Mouse (Mus musculus): ENCODE results near the gene Gab3. TPM values are rescaled to one million over a fixed set of nuclear protein-coding genes. Genes with fewer than 3 reads are reported as not detected.
"Not testable (repeated sequence)": the region's sequence is repeated elsewhere in the genome, so short reads cannot be mapped to it uniquely, and the experiment has no call there.

The Gab3 gene
- polyA plus RNA-seq, 1 experiment from 2014 or later, result 2.2 TPM

- 41% methylated on average over 4 of the region's 4 CpGs for WGBS
- H3K27me3 ChIP-seq (replicated peaks; ENCODE audit: control insufficient read depth, insufficient read depth, low read length), result no peaks in the 10 kb centered on the region
- H3K9me3 ChIP-seq (ENCODE audit: control insufficient read depth, low read length), result no peaks in the 10 kb centered on the region
- H3K4me3 ChIP-seq (ENCODE audit: low read length), result no peak overlapping the region
- H3K27ac ChIP-seq (ENCODE audit: low read length), result no peak overlapping the region
- H3K9ac ChIP-seq (ENCODE audit: low read depth, low read length), result no peak overlapping the region
- H3K4me1 ChIP-seq (ENCODE audit: control insufficient read depth, insufficient read depth, low read length), result no peaks in the 10 kb centered on the region
- H3K36me3 ChIP-seq (ENCODE audit: control insufficient read depth, insufficient read depth, low read length), result no peaks in the 10 kb centered on the region
- no peak overlapping the region for H3K4me2 ChIP-seq (ENCODE audit: low read depth, low read length)
- ATAC-seq, result no peak
Measured at GRCm38 (mm10) chrX:75044595-75044994, 40.7 kb downstream of the Gab3 start.

GRCm38 (mm10) chrX:75036626-75037025 lies 48.6 kb downstream of the Gab3 start:
- Histone ChIP-seq H3K27me3 (replicated peaks; ENCODE audit: control insufficient read depth, insufficient read depth, low read length) (no peaks in the 10 kb centered on the region), H3K4me2 (ENCODE audit: low read depth, low read length) (no peak overlapping the region), H3K9ac (ENCODE audit: low read depth, low read length) (no peak overlapping the region), H3K4me3 (ENCODE audit: low read length) (no peak overlapping the region), H3K27ac (ENCODE audit: low read length) (no peak overlapping the region), H3K9me3 (ENCODE audit: control insufficient read depth, low read length) (no peaks in the 10 kb centered on the region), H3K4me1 (ENCODE audit: control insufficient read depth, insufficient read depth, low read length) (no peaks in the 10 kb centered on the region), H3K36me3 (ENCODE audit: control insufficient read depth, insufficient read depth, low read length) (no peaks in the 10 kb centered on the region)
- ATAC-seq, result no peak

GRCm38 (mm10) chrX:75035162-75035561 lies 50.1 kb downstream of the Gab3 start:
- Histone ChIP-seq H3K4me3 (ENCODE audit: low read length) (no peak overlapping the region), H3K4me1 (ENCODE audit: control insufficient read depth, insufficient read depth, low read length) (no peaks in the 10 kb centered on the region), H3K9ac (ENCODE audit: low read depth, low read length) (no peak overlapping the region), H3K4me2 (ENCODE audit: low read depth, low read length) (no peak overlapping the region), H3K27ac (ENCODE audit: low read length) (no peak overlapping the region), H3K27me3 (replicated peaks; ENCODE audit: control insufficient read depth, insufficient read depth, low read length) (no peaks in the 10 kb centered on the region), H3K9me3 (ENCODE audit: control insufficient read depth, low read length) (no peaks in the 10 kb centered on the region), H3K36me3 (ENCODE audit: control insufficient read depth, insufficient read depth, low read length) (no peaks in the 10 kb centered on the region)
- 88% methylated on average over 2 of the region's 2 CpGs for WGBS
- no peak for ATAC-seq

DNA sequence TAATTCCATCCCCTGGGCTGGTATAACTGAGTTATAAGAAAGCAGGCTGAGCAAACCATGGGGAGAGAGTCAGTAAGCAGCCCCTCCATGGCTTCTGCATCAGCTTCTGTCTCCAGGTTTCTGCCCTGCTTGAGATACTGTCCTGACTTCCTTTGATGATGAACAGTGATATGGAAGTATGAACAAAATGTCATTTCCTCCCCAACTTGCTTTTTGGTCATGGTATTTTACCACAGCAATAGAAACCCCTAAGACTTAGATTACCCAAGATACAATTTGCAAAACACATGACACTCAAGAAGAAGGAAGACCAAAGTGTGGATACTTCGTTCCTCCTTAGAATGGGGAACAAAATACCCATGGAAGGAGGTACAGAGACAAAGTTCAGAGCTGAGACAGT lies 51.2 kb downstream of the Gab3 start:
- not testable (repeated sequence) for H3K9ac ChIP-seq (ENCODE audit: low read depth, low read length); H3K27ac ChIP-seq (ENCODE audit: low read length); ATAC-seq; H3K4me2 ChIP-seq (ENCODE audit: low read depth, low read length); H3K4me1 ChIP-seq (ENCODE audit: control insufficient read depth, insufficient read depth, low read length); H3K4me3 ChIP-seq (ENCODE audit: low read length); H3K9me3 ChIP-seq (ENCODE audit: control insufficient read depth, low read length); H3K27me3 ChIP-seq (replicated peaks; ENCODE audit: control insufficient read depth, insufficient read depth, low read length); H3K36me3 ChIP-seq (ENCODE audit: control insufficient read depth, insufficient read depth, low read length)
- 53% methylated on average over 1 of the region's 1 CpGs for WGBS

DNA sequence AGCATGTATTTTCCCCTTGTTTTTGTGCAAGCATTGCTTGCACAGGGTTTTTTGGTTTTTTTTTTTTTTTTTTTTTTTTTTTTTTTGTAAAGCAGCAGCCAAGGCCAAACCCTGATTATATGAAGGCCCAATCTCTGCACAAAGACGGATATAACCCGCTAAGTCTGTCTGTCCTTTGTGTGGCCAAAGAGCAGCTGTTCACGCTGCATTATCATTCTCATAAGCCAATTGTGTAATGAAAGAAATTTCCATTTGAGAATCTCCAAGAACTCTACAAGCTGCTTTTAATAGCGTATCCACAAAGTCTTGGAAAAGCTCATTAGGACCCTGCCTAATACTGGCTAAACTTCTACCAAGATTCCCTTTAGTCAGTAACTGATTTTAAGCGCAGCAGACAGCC lies 101.5 kb downstream of the Gab3 start:
- no peaks in the 10 kb centered on the region for H3K36me3 ChIP-seq (ENCODE audit: control insufficient read depth, insufficient read depth, low read length)
- no peak for ATAC-seq
- no peak overlapping the region for H3K9ac ChIP-seq (ENCODE audit: low read depth, low read length)
- H3K4me1 ChIP-seq (ENCODE audit: control insufficient read depth, insufficient read depth, low read length), result no peaks in the 10 kb centered on the region
- H3K27ac ChIP-seq (ENCODE audit: low read length), result no peak overlapping the region
- no peak overlapping the region for H3K4me2 ChIP-seq (ENCODE audit: low read depth, low read length)
- WGBS, result 92% methylated on average over 5 of the region's 5 CpGs
- no peaks in the 10 kb centered on the region for H3K9me3 ChIP-seq (ENCODE audit: control insufficient read depth, low read length)
- H3K4me3 ChIP-seq (ENCODE audit: low read length), result no peak overlapping the region
- no peaks in the 10 kb centered on the region for H3K27me3 ChIP-seq (replicated peaks; ENCODE audit: control insufficient read depth, insufficient read depth, low read length)

- H3K36me3 ChIP-seq (ENCODE audit: control insufficient read depth, insufficient read depth, low read length); H3K9me3 ChIP-seq (ENCODE audit: control insufficient read depth, low read length); H3K4me3 ChIP-seq (ENCODE audit: low read length); H3K27me3 ChIP-seq (replicated peaks; ENCODE audit: control insufficient read depth, insufficient read depth, low read length); H3K4me2 ChIP-seq (ENCODE audit: low read depth, low read length); ATAC-seq; H3K4me1 ChIP-seq (ENCODE audit: control insufficient read depth, insufficient read depth, low read length); H3K9ac ChIP-seq (ENCODE audit: low read depth, low read length); H3K27ac ChIP-seq (ENCODE audit: low read length): not testable (repeated sequence)
- WGBS, result 25% methylated on average over 1 of the region's 2 CpGs
Measured at GRCm38 (mm10) chrX:74962899-74963298, 122.4 kb downstream of the Gab3 start.

GRCm38 (mm10) chrX:74959161-74959560 lies 126.1 kb downstream of the Gab3 start:
- not testable (repeated sequence) for H3K9me3 ChIP-seq (ENCODE audit: control insufficient read depth, low read length); H3K4me1 ChIP-seq (ENCODE audit: control insufficient read depth, insufficient read depth, low read length); H3K36me3 ChIP-seq (ENCODE audit: control insufficient read depth, insufficient read depth, low read length); H3K27ac ChIP-seq (ENCODE audit: low read length); H3K4me3 ChIP-seq (ENCODE audit: low read length); H3K4me2 ChIP-seq (ENCODE audit: low read depth, low read length); H3K9ac ChIP-seq (ENCODE audit: low read depth, low read length); ATAC-seq; H3K27me3 ChIP-seq (replicated peaks; ENCODE audit: control insufficient read depth, insufficient read depth, low read length)
- 79% methylated on average over 7 of the region's 7 CpGs for WGBS

Other genes starting within 250 kb of the Gab3 start
- 0.07 TPM in 1 of 2 replicates, not detected in the other for gene Gm5936, start 248.3 kb downstream of the Gab3 start, polyA plus RNA-seq (2015; fragmentation: Nextera tagmentation; extraction: Ambion mirVana)
- 100 and 127 TPM in 2 replicates for gene Dkc1, start 10.4 kb upstream of the Gab3 start, polyA plus RNA-seq (2015; fragmentation: Nextera tagmentation; extraction: Ambion mirVana)
- 136 and 153 TPM in 2 replicates for gene Mpp1, start 45.6 kb upstream of the Gab3 start, polyA plus RNA-seq (2015; fragmentation: Nextera tagmentation; extraction: Ambion mirVana)
- gene Smim9, start 78.3 kb upstream of the Gab3 start, polyA plus RNA-seq (2015; fragmentation: Nextera tagmentation; extraction: Ambion mirVana), result not detected in 2 replicates